Mouse (Mus musculus): Measurements from ENCODE around the gene Gm20870.
"Not testable (repeated sequence)": the region's sequence is repeated elsewhere in the genome, so short reads cannot be mapped to it uniquely, and the experiment has no call there.

The Gm20870 gene

GRCm38 (mm10) chrY:71691743-71692142 lies at the start of gene Gm20870:
Gene Gm20870, plus strand, starts transcription at chrY:71692043.
- not testable (repeated sequence) for DNase-seq (ENCODE audit: low spot score in 2 of 2)

Data from right cerebral cortex, postnatal 10 days (tissue).